Mouse (Mus musculus): Measurements from ENCODE around the gene Zdhhc25. TPM values are rescaled to one million over a fixed set of nuclear protein-coding genes. Genes with fewer than 3 reads are reported as not detected.

The Zdhhc25 gene
- total RNA-seq, 1 experiment from 2014 or later: not detected

DNA sequence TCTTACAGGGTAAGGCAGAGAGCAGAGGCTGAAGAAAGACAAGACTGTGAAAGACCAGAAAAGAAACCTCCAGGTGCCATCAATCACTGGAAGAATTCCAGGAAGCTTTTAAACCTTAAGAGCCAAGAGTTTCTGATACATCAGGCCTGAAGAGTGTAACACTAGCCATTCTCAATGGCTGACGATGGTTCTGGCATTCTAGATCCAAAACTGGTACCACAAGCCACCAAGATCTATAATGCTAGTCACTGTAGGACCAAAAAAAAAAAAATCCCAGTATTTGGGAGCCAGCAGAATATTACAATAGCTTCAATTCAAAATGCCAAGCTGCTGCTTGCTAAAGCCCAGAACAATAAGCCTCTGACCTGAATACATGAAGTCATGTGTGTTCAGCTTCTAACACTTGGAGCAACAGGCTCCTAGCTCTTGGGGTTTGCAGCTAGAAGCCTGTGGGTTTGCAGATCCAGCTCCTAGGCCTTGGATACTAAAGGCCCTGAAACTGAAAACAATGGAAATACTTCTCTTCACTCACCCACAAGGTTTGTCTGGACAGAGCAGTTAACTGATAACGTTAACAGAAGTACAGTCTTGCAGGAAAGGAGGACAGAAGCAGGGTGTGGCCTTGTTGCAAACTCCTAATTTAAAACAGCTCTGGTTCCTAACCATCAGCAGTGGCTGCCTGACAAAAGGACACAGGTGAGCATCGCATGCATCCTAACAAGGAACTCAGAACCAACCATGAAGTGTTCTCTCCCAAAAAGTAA, 25.4 kb downstream of the Zdhhc25 start:
- ATAC-seq (replicated peaks; ENCODE audit: insufficient number of reproducible peaks, low FRiP score, low TSS enrichment, poor library complexity, severe bottlenecking): no peak

DNA sequence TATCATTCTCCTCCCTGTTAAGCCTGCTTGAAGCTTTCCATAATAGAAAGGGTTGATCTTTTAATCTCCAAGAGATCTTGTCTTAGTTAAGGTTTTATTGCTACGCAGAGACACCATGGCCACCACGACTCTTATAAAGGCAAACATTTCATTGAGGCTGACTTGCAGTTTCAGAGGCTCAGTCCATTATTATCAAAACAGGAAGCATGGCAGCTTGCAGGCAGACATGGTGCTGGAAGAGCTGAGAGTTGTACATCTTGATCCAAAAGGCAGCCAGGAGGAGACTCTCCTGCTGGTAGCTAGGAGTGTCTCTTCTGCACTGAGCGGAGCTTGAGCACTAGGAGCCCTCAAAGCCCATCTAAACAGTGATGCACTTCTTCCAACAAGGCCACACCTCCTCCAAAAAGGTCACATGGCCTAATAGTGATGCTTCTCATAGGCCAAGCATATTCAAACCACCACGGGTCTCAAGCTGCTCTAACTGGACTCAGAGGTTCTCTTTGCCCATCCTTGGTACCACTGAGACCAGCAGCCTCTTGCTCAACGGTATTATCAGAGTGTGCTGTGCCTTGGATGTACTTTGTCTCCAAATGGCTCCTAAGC, 26.9 kb downstream of the Zdhhc25 start:
- no peak for ATAC-seq (replicated peaks; ENCODE audit: insufficient number of reproducible peaks, low FRiP score, low TSS enrichment, poor library complexity, severe bottlenecking)

DNA sequence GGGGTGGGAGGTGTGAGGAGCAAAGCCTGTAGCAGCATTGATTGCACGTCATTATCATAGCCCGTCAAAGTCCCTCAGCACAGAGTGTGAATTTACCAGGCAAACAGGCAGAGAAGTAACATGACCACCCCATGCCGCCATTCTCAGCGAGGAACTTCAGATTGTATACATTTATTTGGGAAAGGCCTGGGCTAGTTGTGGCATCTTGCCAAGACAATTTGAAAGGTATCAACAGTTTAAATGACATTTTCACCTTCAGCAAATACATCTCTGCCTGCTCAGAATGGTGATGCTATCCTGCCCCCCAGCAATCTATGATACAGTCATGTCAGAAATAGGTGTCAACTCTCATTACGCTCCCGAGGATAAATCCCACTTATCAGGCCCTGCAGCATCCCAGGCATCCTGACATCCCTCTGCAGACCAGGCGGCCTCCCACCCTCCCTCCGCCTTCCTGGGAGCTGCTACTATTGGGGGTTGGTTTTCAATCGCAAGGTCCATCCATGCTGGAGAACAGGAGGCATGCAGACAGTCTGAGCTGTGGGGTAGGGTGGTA, 28.8 kb downstream of the Zdhhc25 start:
- no peak for ATAC-seq (replicated peaks; ENCODE audit: insufficient number of reproducible peaks, low FRiP score, low TSS enrichment, poor library complexity, severe bottlenecking)

DNA sequence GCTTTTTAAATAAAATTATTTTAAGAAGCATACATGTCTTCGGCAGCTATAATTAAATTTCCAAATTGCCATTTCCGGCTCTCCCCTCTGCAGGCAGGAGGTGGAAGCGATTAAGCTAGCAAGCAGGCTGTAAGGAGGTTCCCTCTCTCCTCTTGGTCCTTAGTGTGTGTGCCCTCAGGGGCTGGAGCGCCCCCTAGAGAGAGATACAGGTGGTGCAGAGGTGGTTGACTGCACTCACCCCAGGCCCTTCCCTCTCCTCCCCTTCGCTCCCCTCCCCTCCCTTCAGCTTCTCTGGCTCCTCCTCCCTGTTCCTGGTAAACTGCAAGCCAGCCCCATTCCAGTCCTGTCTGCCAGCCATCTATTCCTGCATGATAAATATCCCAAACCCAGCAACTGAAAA, 35.1 kb downstream of the Zdhhc25 start:
- ATAC-seq (replicated peaks; ENCODE audit: insufficient number of reproducible peaks, low FRiP score, low TSS enrichment, poor library complexity, severe bottlenecking): no peak

DNA sequence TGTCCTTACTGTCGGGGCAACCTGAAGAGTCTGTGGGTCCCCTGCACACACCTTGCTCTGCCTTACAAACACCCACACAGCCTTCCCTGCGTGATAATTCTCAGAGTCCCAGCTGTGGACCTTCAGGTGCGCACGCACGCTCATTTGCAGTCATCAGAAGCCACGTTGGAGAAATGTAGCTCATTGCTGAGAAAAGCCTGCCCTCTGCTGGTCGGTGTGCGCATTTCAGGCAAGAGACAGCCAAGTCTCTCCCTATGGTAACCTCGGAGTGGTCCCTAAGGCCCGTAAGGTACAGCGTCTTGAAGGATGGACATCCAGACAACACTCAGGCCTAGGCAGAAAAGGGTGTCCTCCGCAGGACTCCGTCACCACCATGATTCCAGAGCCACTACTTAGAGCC, 50.9 kb downstream of the Zdhhc25 start:
- no peak for ATAC-seq (replicated peaks; ENCODE audit: insufficient number of reproducible peaks, low FRiP score, low TSS enrichment, poor library complexity, severe bottlenecking)

Other genes starting within 250 kb of the Zdhhc25 start
- gene Brd1, start 133.9 kb downstream of the Zdhhc25 start, total RNA-seq (2017): 81.7 to 95.3 TPM (median 82.8 TPM) in 3 replicates
- 16.3 to 28.2 TPM (median 20.2 TPM) in 3 replicates for gene Zbed4, start 151.4 kb downstream of the Zdhhc25 start, total RNA-seq (2017)
- 5.8 to 15.6 TPM (median 9.6 TPM) in 3 replicates for gene Alg12, start 219.0 kb downstream of the Zdhhc25 start, total RNA-seq (2017)
- 59.8 to 71.4 TPM (median 62.8 TPM) in 3 replicates for gene Creld2, start 219.3 kb downstream of the Zdhhc25 start, total RNA-seq (2017)

Data from monocyte, adult 5-6 weeks (primary cell).